Mouse (Mus musculus) embryonic facial prominence, embryonic 15.5 days (tissue): ENCODE results near the gene Arid2. TPM values are rescaled to one million over a fixed set of nuclear protein-coding genes. Genes with fewer than 3 reads are reported as not detected.
"Not testable (repeated sequence)": the region's sequence is repeated elsewhere in the genome, so short reads cannot be mapped to it uniquely, and the experiment has no call there.

ENCODE experiments used
- ATAC-seq: fragments of 200-750 bp; cut with Nextera tagmentation; 2 replicates; pipeline ENCODE4 v1.8.0; 2017; ENCODE audit warnings: low read depth, moderate TSS enrichment; ENCODE audit not compliant: insufficient number of reproducible peaks, low FRiP score, low TSS enrichment
- H3K27ac ChIP-seq: fragments of 300-500 bp; sonication (generic); replicated peaks from 2 replicates; pipeline ENCODE4 v1.5.1; 2015; ENCODE audit warnings: mild to moderate bottlenecking, inconsistent platforms
- H3K27me3 ChIP-seq: fragments of 300-500 bp; sonication (generic); 2 replicates; pipeline ENCODE4 v1.6.1; 2015; ENCODE audit warnings: inconsistent platforms
- H3K36me3 ChIP-seq: fragments of 300-500 bp; sonication (generic); 2 replicates; pipeline ENCODE4 v1.6.1; 2015; ENCODE audit warnings: mild to moderate bottlenecking, inconsistent platforms
- H3K4me1 ChIP-seq: fragments of 300-500 bp; sonication (generic); 2 replicates; pipeline ENCODE4 v1.6.1; 2015; ENCODE audit warnings: inconsistent platforms
- H3K4me2 ChIP-seq: fragments of 300-500 bp; sonication (generic); replicated peaks from 2 replicates; pipeline ENCODE4 v1.6.1; 2015; ENCODE audit warnings: mild to moderate bottlenecking, inconsistent platforms
- H3K4me3 ChIP-seq: fragments of 300-500 bp; sonication (generic); replicated peaks from 2 replicates; pipeline ENCODE4 v1.5.1; 2015; ENCODE audit warnings: mild to moderate bottlenecking, inconsistent platforms
- H3K9ac ChIP-seq: fragments of 300-500 bp; sonication (generic); 2 replicates; pipeline ENCODE4 v1.6.1; 2015; ENCODE audit warnings: inconsistent platforms
- H3K9me3 ChIP-seq: fragments of 300-500 bp; sonication (generic); replicated peaks from 2 replicates; pipeline ENCODE4 v1.6.1; 2016; ENCODE audit warnings: inconsistent platforms
- WGBS: fragments of 180-500 bp; shearing (Covaris S2); methylation state at CpG from one replicate; pipeline ENCODE4 v1.1.7; 2015; 5-methylcytosine and 5-hydroxymethylcytosine counted together
- polyA plus RNA-seq: library from polyadenylated mRNA; unstranded; fragments of >200 nt; fragmentation: Nextera tagmentation; extraction: Ambion mirVana; gene quantifications from 2 replicates; pipeline ENCODE4 v1.2.1, GENCODE M21; 2015

Arid2 gene
- polyA plus RNA-seq, 1 experiment from 2014 or later: 21.3 TPM

- Histone ChIP-seq H3K27me3 (no peaks in the 10 kb centered on the region), H3K4me1 (no peaks in the 10 kb centered on the region), H3K36me3 (peaks cover 13% of the 10 kb centered on the region; the same call in 1 of the 2 replicates), H3K9me3 (no peaks in the 10 kb centered on the region), H3K9ac (no peak overlapping the region), H3K27ac (no peak overlapping the region), H3K4me3 (no peak overlapping the region), H3K4me2 (no peak overlapping the region)
- ATAC-seq: no peak
- 18% methylated on average over 1 of the region's 1 CpGs for WGBS
These were observed 28.3 kb downstream of the Arid2 start for GRCm38 (mm10) chr15:96315664-96316063.

- no peak for ATAC-seq
- Histone ChIP-seq H3K9me3 (no peaks in the 10 kb centered on the region), H3K27ac (no peak overlapping the region), H3K36me3 (0 out of 2 replicates have a peak, but pooled peaks cover 6% of the 10 kb centered on the region), H3K4me1 (no peaks in the 10 kb centered on the region), H3K9ac (no peak overlapping the region), H3K4me2 (no peak overlapping the region), H3K4me3 (no peak overlapping the region), H3K27me3 (no peaks in the 10 kb centered on the region)
- 79% methylated on average over 8 of the region's 8 CpGs for WGBS
These were observed 32.0 kb downstream of the Arid2 start for GRCm38 (mm10) chr15:96319335-96319734.

GRCm38 (mm10) chr15:96325726-96326328, 38.5 kb downstream of the Arid2 start:
- Histone ChIP-seq H3K27me3 (no peaks in the 10 kb centered on the region), H3K27ac (no peak overlapping the region), H3K4me3 (no peak overlapping the region), H3K4me1 (no peaks in the 10 kb centered on the region), H3K9ac (no peak overlapping the region), H3K36me3 (peaks cover 13% of the 10 kb centered on the region), H3K4me2 (no peak overlapping the region), H3K9me3 (no peaks in the 10 kb centered on the region)
- no peak for ATAC-seq
- 91% methylated on average over 7 of the region's 7 CpGs for WGBS

- not testable (repeated sequence) for H3K27me3 ChIP-seq, H3K4me2 ChIP-seq, H3K9ac ChIP-seq, H3K4me1 ChIP-seq, H3K4me3 ChIP-seq, ATAC-seq, H3K27ac ChIP-seq, H3K9me3 ChIP-seq
- 78% methylated on average over 3 of the region's 4 CpGs for WGBS
- peaks cover 10% of the 10 kb centered on the region for H3K36me3 ChIP-seq
These were observed 41.4 kb downstream of the Arid2 start for GRCm38 (mm10) chr15:96328722-96329121.

GRCm38 (mm10) chr15:96330536-96330935, 43.2 kb downstream of the Arid2 start:
- Histone ChIP-seq H3K4me2 (no peak overlapping the region), H3K36me3 (peaks cover 5% of the 10 kb centered on the region), H3K4me3 (no peak overlapping the region), H3K4me1 (no peaks in the 10 kb centered on the region), H3K27me3 (no peaks in the 10 kb centered on the region), H3K9ac (no peak overlapping the region), H3K27ac (no peak overlapping the region), H3K9me3 (no peaks in the 10 kb centered on the region)
- no peak for ATAC-seq
- WGBS: 80% methylated on average over 3 of the region's 3 CpGs

- H3K27me3 ChIP-seq: no peaks in the 10 kb centered on the region
- no peaks in the 10 kb centered on the region for H3K4me1 ChIP-seq
- H3K27ac ChIP-seq: no peak overlapping the region
- no peak overlapping the region for H3K4me3 ChIP-seq
- H3K36me3 ChIP-seq: no peaks in the 10 kb centered on the region
- no peaks in the 10 kb centered on the region for H3K9me3 ChIP-seq
- H3K9ac ChIP-seq: no peak overlapping the region
- 82% methylated on average over 9 of the region's 9 CpGs for WGBS
- ATAC-seq: no peak
- no peak overlapping the region for H3K4me2 ChIP-seq
These were observed 45.3 kb downstream of the Arid2 start for GRCm38 (mm10) chr15:96332468-96333213.

GRCm38 (mm10) chr15:96333350-96333749, 46.0 kb downstream of the Arid2 start:
- no peaks in the 10 kb centered on the region for H3K27me3 ChIP-seq
- no peaks in the 10 kb centered on the region for H3K4me1 ChIP-seq
- H3K4me2 ChIP-seq: no peak overlapping the region
- H3K36me3 ChIP-seq: no peaks in the 10 kb centered on the region
- 78% methylated on average over 5 of the region's 5 CpGs for WGBS
- no peak for ATAC-seq
- H3K4me3 ChIP-seq: no peak overlapping the region
- H3K9me3 ChIP-seq: no peaks in the 10 kb centered on the region
- H3K9ac ChIP-seq: no peak overlapping the region
- no peak overlapping the region for H3K27ac ChIP-seq

- H3K9ac ChIP-seq: no peak overlapping the region
- H3K9me3 ChIP-seq: no peaks in the 10 kb centered on the region
- no peaks in the 10 kb centered on the region for H3K36me3 ChIP-seq
- no peak overlapping the region for H3K4me3 ChIP-seq
- H3K4me2 ChIP-seq: no peak overlapping the region
- no peak for ATAC-seq
- H3K4me1 ChIP-seq: 0 out of 2 replicates have a peak, but pooled peaks cover 4% of the 10 kb centered on the region
- H3K27me3 ChIP-seq: no peaks in the 10 kb centered on the region
- no peak overlapping the region for H3K27ac ChIP-seq
- 93% methylated on average over 2 of the region's 2 CpGs for WGBS
These were observed 53.6 kb downstream of the Arid2 start for GRCm38 (mm10) chr15:96340924-96341323.

- no peaks in the 10 kb centered on the region for H3K36me3 ChIP-seq
- H3K4me1 ChIP-seq: 0 out of 2 replicates have a peak, but pooled peaks cover 7% of the 10 kb centered on the region
- 93% methylated on average over 8 of the region's 8 CpGs for WGBS
- no peak overlapping the region for H3K4me3 ChIP-seq
- no peak for ATAC-seq
- no peak overlapping the region for H3K9ac ChIP-seq
- no peak overlapping the region for H3K4me2 ChIP-seq
- H3K27ac ChIP-seq: no peak overlapping the region
- H3K9me3 ChIP-seq: no peaks in the 10 kb centered on the region
- H3K27me3 ChIP-seq: no peaks in the 10 kb centered on the region
These were observed 54.8 kb downstream of the Arid2 start for GRCm38 (mm10) chr15:96342097-96342496.

- no peak overlapping the region for H3K4me3 ChIP-seq
- no peaks in the 10 kb centered on the region for H3K27me3 ChIP-seq
- no peaks in the 10 kb centered on the region for H3K9me3 ChIP-seq
- no peak overlapping the region for H3K4me2 ChIP-seq
- no peak for ATAC-seq
- H3K9ac ChIP-seq: no peak overlapping the region
- no peak overlapping the region for H3K27ac ChIP-seq
- H3K4me1 ChIP-seq: 0 out of 2 replicates have a peak, but pooled peaks cover 7% of the 10 kb centered on the region
- H3K36me3 ChIP-seq: no peaks in the 10 kb centered on the region
- WGBS: 79% methylated on average over 3 of the region's 3 CpGs
These were observed 55.6 kb downstream of the Arid2 start for GRCm38 (mm10) chr15:96342871-96343270.

GRCm38 (mm10) chr15:96344591-96345285, 57.4 kb downstream of the Arid2 start:
- no peak overlapping the region for H3K4me2 ChIP-seq
- no peak for ATAC-seq
- no peaks in the 10 kb centered on the region for H3K9me3 ChIP-seq
- H3K4me1 ChIP-seq: 0 out of 2 replicates have a peak, but pooled peaks cover 7% of the 10 kb centered on the region
- H3K27ac ChIP-seq: no peak overlapping the region
- 67% methylated on average over 7 of the region's 7 CpGs for WGBS
- no peaks in the 10 kb centered on the region for H3K36me3 ChIP-seq
- no peak overlapping the region for H3K9ac ChIP-seq
- H3K4me3 ChIP-seq: no peak overlapping the region
- no peaks in the 10 kb centered on the region for H3K27me3 ChIP-seq
